Mouse (Mus musculus) embryonic fibroblast, embryonic 13.5 days (primary cell): Measurements from ENCODE around the gene Btn2a2.

ENCODE experiments used
- CTCF ChIP-seq: IDR thresholded peaks from 2 replicates; pipeline ENCODE4 v1.5.1; 2011; ENCODE audit warnings: mild to moderate bottlenecking, control low read depth, low read length, moderate library complexity, borderline replicate concordance; ENCODE audit not compliant: insufficient read depth
- POLR2A ChIP-seq: IDR thresholded peaks from 2 replicates; pipeline ENCODE4 v1.6.1; 2011; ENCODE audit warnings: low read depth, mild to moderate bottlenecking, control low read depth, low read length, moderate library complexity

DNA sequence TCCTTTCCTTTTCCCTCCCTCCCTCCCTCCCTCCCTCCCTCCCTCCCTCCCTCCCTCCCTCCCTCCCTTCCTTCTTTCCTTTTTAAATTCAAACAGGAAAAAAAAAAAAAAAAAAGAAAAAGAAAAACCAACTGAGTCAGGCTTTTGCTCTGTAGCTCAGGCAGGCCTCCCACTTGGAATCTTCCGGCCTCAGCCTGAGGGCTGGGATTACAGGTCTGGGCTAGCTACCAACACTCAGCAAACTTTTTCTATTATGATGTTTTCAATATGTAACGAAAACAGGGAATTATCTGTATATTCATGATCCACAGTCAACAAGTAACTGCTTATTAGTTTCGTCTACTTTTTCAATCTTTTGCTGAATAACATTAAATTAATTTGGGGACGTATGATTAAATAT lies 14.3 kb upstream of the Btn2a2 start:
- TF ChIP-seq POLR2A, result no peak
- TF ChIP-seq CTCF, result no peak
